In the genomic region with DNA sequence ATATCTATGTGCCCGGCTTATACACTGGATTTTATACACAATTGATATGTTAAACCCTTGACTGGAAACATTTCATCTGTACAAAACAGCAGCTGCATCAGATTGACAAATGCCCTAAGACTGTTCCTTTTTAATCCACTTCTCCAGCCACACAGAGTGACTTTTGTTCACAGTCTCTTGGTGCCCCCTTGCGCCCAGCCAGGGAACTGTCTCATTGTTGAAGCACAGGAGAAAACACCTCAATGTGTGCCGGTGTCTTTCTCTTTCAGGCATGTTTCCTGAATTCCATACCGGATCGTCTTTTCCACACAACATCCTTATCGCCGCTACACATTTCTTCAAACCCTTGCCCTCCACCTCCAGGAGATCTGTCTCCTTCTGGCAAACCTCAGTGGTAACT, we compare ENCODE assay signal across 9 mouse cellular contexts. TPM values are rescaled to one million over a fixed set of nuclear protein-coding genes. Genes with fewer than 3 reads are reported as not detected.
A peak's percentile ranks its signal among the peaks of the same experiment; 100 is the strongest.
DNase-seq lines count a peak whose midpoint lies in the region; ATAC-seq and TF ChIP-seq lines count a peak whose summit lies in the region.
"Had no signal": no experiment of that assay in that cellular context is flagged by ENCODE, and none has a peak within 500 bp of the region (broad histone marks: within the 10 kb centered on the region; RNA-seq: fewer than 3 reads in every experiment).

No protein-coding gene starts in this region.

- WGBS in heart, embryonic 10.5 days: 4% methylated on average over 7 of the region's 7 CpGs

- peak; percentile 95 for ATAC-seq in megakaryocyte, adult 5-6 weeks (ENCODE audit: poor library complexity, severe bottlenecking)

- TF ChIP-seq CTCF in E14TG2a.4 (conservative IDR thresholded peaks at IDR 0.05; ENCODE audit: low read length): peak; percentile 89

- peak; percentile 74 to 94 for DNase-seq in adrenal gland, adult (ENCODE audit: inconsistent age in 2 of 2, low spot score in 1 of 2)
- peak; percentile 89 for DNase-seq in embryo, embryonic 10.5 days (ENCODE audit: low spot score)
- peak; percentile 89 for DNase-seq in heart, embryonic 10.5 days (ENCODE audit: low spot score)
- peak; percentile 63 to 84 for DNase-seq in layer of hippocampus, adult 8-10 months (ENCODE audit: low spot score in 2 of 2)
- peak; percentile 89 to 94 for DNase-seq in right cerebral cortex, adult 2 months (ENCODE audit: low spot score in 2 of 2)
- DNase-seq in urinary bladder, postnatal 14 days (ENCODE audit: low spot score): peak; percentile 88

- peaks cover 4% of the 10 kb centered on the region; the same call in 1 of the 2 replicates for H3K27me3 ChIP-seq in E14TG2a.4 (ENCODE audit: insufficient read depth, low read length)
- no peaks in the 10 kb centered on the region for H3K27me3 ChIP-seq in heart, embryonic 10.5 days (ENCODE audit: insufficient read depth, poor library complexity, severe bottlenecking)
- H3K27me3 ChIP-seq: limb, embryonic 15.5 days had no signal

- H3K27ac ChIP-seq in heart, embryonic 10.5 days: no peak overlapping the region
- H3K27ac ChIP-seq: limb, embryonic 15.5 days had no signal

- no peaks in the 10 kb centered on the region for H3K36me3 ChIP-seq in E14TG2a.4 (ENCODE audit: insufficient read depth, low read length)
- H3K36me3 ChIP-seq in heart, embryonic 10.5 days: no peaks in the 10 kb centered on the region
- H3K36me3 ChIP-seq: limb, embryonic 15.5 days had no signal

- no peak overlapping the region for H3K4me3 ChIP-seq in E14TG2a.4 (replicated peaks; ENCODE audit: low read length)
- no peak overlapping the region for H3K4me3 ChIP-seq in heart, embryonic 10.5 days
- H3K4me3 ChIP-seq: limb, embryonic 15.5 days had no signal

- no peaks in the 10 kb centered on the region for H3K9me3 ChIP-seq in E14TG2a.4 (ENCODE audit: low read length)
- no peaks in the 10 kb centered on the region for H3K9me3 ChIP-seq in heart, embryonic 10.5 days
- H3K9me3 ChIP-seq: limb, embryonic 15.5 days had no signal

- H3K4me1 ChIP-seq in E14TG2a.4 (replicated peaks; ENCODE audit: low read depth, low read length): peaks cover 15% of the 10 kb centered on the region
- no peaks in the 10 kb centered on the region for H3K4me1 ChIP-seq in heart, embryonic 10.5 days
- H3K4me1 ChIP-seq: limb, embryonic 15.5 days had no signal

RNA-seq across cellular contexts. Expression of a gene that starts 8.4 kb away (rescaled TPM):
- 7.6 and 8.9 TPM in 2 replicates for polyA plus RNA-seq in heart, embryonic 10.5 days (2016; fragmentation: Nextera tagmentation; extraction: Ambion mirVana)
- total RNA-seq in layer of hippocampus, adult 8-10 months (2022): 10 to 100 TPM; 20.4 to 23.8 (median 22.2) TPM
- total RNA-seq in megakaryocyte, adult 5-6 weeks (2015): 1.9 and 4.8 TPM in 2 replicates
- total RNA-seq in megakaryocyte, adult 5-6 weeks (2017): 2.1 and 2.8 TPM in 2 replicates

RNA-seq across cellular contexts. Expression of a gene that starts 55.3 kb away (rescaled TPM):
- 2.1 and 2.6 TPM in 2 replicates for polyA plus RNA-seq in heart, embryonic 10.5 days (2016; fragmentation: Nextera tagmentation; extraction: Ambion mirVana)
- total RNA-seq in layer of hippocampus, adult 8-10 months (2022): 10 to 100 TPM; 71.2 to 92.9 (median 83.9) TPM
- total RNA-seq in megakaryocyte, adult 5-6 weeks (2015): 6.7 and 7.7 TPM in 2 replicates
- total RNA-seq in megakaryocyte, adult 5-6 weeks (2017): 17.4 and 21.6 TPM in 2 replicates

RNA-seq across cellular contexts. Expression of a gene that starts 55.7 kb away (rescaled TPM):
- 1.6 and 2.4 TPM in 2 replicates for polyA plus RNA-seq in heart, embryonic 10.5 days (2016; fragmentation: Nextera tagmentation; extraction: Ambion mirVana)
- total RNA-seq in layer of hippocampus, adult 8-10 months (2022): 1 to 10 TPM; 3.8 to 6.5 (median 4.7) TPM
- total RNA-seq in megakaryocyte, adult 5-6 weeks (2015): not detected in 2 replicates
- 0.57 TPM in 1 of 2 replicates, not detected in the other for total RNA-seq in megakaryocyte, adult 5-6 weeks (2017)

RNA-seq across cellular contexts. Expression of a gene that starts 56.7 kb away (rescaled TPM):
- polyA plus RNA-seq in heart, embryonic 10.5 days (2016; fragmentation: Nextera tagmentation; extraction: Ambion mirVana): not detected in 2 replicates
- total RNA-seq in layer of hippocampus, adult 8-10 months (2022): 1 to 10 TPM in 1 of 4 experiments, under 1 TPM in 1, not detected in 2; 0.83 to 1.9 TPM
- total RNA-seq in megakaryocyte, adult 5-6 weeks (2015): 0.65 and 2.3 TPM in 2 replicates
- total RNA-seq in megakaryocyte, adult 5-6 weeks (2017): 2.6 and 3.3 TPM in 2 replicates
